ENCODE assay signal across 10 mouse cellular contexts in the genomic region with DNA sequence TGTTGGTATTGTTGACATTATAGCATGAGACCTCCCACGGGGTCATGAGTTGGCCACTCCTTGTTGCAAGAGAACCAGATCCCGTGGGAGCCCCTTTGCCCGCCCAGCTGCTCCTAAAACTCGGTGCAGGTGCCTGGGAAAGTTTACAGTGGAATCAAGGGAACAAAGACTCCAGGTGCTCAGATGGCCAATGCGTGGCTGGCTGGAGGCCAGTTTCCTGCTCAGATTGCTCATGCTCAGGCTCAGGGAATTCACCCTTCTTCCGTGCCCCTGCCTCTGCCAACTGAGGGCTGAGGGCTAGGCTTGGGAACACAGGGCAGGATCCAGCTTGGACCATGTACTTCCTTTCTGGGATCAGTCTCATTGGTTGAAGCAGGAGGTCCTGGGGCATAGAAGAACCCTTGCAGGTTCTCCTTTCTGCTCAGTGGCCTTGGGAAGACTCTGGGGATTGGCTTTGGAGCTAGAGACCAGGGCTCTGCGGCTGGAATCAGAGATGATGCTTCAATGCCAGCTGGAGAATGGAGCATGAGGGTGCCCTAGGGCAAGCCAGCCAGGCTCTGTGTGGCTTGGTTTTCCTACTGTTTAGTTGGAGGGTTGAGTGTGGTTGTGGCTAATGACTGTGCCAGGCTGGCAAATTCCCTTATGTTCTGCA. TPM values are rescaled to one million over a fixed set of nuclear protein-coding genes. Genes with fewer than 3 reads are reported as not detected.
DNase-seq lines count a peak whose midpoint lies in the region; ATAC-seq and TF ChIP-seq lines count a peak whose summit lies in the region.
"Had no signal": no experiment of that assay in that cellular context is flagged by ENCODE, and none has a peak within 500 bp of the region (broad histone marks: within the 10 kb centered on the region; RNA-seq: fewer than 3 reads in every experiment).

No protein-coding gene starts in this region.

- H3K4me2 ChIP-seq in heart, postnatal 0 days (ENCODE audit: low read depth, low read length) = no peak overlapping the region
- H3K4me2 ChIP-seq in kidney, embryonic 15.5 days = peak overlapping the region; percentile 2; the same call in 1 of the 2 replicates

- DNase-seq in heart, postnatal 0 days (ENCODE audit: low spot score) = no peak
- DNase-seq in heart, adult 9 months (ENCODE audit: low spot score in 2 of 2) = no peak
- peak; percentile 53 to 74 for DNase-seq in lung, postnatal 4 days
- no peak for DNase-seq in thymus, postnatal 14 days
- DNase-seq in gastrocnemius, adult 18-20 months (ENCODE audit: low spot score) = no peak
- DNase-seq: cerebellum, postnatal 36 days; right cerebral cortex, postnatal 25 days had no signal

- no peak overlapping the region for H3K9ac ChIP-seq in heart, postnatal 0 days (replicated peaks; ENCODE audit: low read depth, low read length)
- H3K9ac ChIP-seq in kidney, embryonic 15.5 days = no peak overlapping the region

- peak; percentile 27; the same call in 1 of the 2 replicates for ATAC-seq in heart, postnatal 0 days (ENCODE audit: insufficient read depth, low read depth)
- ATAC-seq in kidney, embryonic 15.5 days (replicated peaks; ENCODE audit: low FRiP score) = peak; percentile 48
- ATAC-seq in megakaryocyte, adult 5-6 weeks (ENCODE audit: poor library complexity, severe bottlenecking) = no peak

- H3K4me1 ChIP-seq in heart, postnatal 0 days (ENCODE audit: control insufficient read depth, insufficient read depth) = peaks cover 22% of the 10 kb centered on the region
- H3K4me1 ChIP-seq in brown adipose tissue, adult 24 weeks (ENCODE audit: control insufficient read depth, insufficient read depth, insufficient read length, low read length) = peaks cover 11% of the 10 kb centered on the region
- peaks cover 30% of the 10 kb centered on the region for H3K4me1 ChIP-seq in kidney, embryonic 15.5 days

- H3K27me3 ChIP-seq in heart, postnatal 0 days (ENCODE audit: control insufficient read depth, insufficient read depth, low read length) = no peaks in the 10 kb centered on the region
- no peaks in the 10 kb centered on the region for H3K27me3 ChIP-seq in kidney, embryonic 15.5 days

- no peak overlapping the region for H3K4me3 ChIP-seq in heart, postnatal 0 days (ENCODE audit: low read depth, low read length)
- no peak overlapping the region for H3K4me3 ChIP-seq in brown adipose tissue, adult 24 weeks (ENCODE audit: insufficient read depth, low read depth, low read length)
- no peak overlapping the region for H3K4me3 ChIP-seq in kidney, embryonic 15.5 days (replicated peaks)

- WGBS in heart, postnatal 0 days = 56% methylated on average over 7 of the region's 7 CpGs
- WGBS in kidney, embryonic 15.5 days = 44% methylated on average over 7 of the region's 7 CpGs

- no peaks in the 10 kb centered on the region for H3K9me3 ChIP-seq in heart, postnatal 0 days (replicated peaks; ENCODE audit: control insufficient read depth, low read length)
- no peaks in the 10 kb centered on the region for H3K9me3 ChIP-seq in kidney, embryonic 15.5 days (replicated peaks)

- no peak for TF ChIP-seq EP300 in heart, postnatal 0 days (IDR thresholded peaks at IDR 0.05; ENCODE audit: low read depth)

- no peaks in the 10 kb centered on the region for H3K36me3 ChIP-seq in heart, postnatal 0 days (replicated peaks; ENCODE audit: control insufficient read depth, insufficient read depth, low read length)
- no peaks in the 10 kb centered on the region for H3K36me3 ChIP-seq in kidney, embryonic 15.5 days

- H3K27ac ChIP-seq in heart, postnatal 0 days (ENCODE audit: low read depth) = peak overlapping the region; percentile 90
- H3K27ac ChIP-seq in brown adipose tissue, adult 24 weeks (replicated peaks; ENCODE audit: low read depth, low read length) = peak overlapping the region; percentile 56; the same call in 1 of the 2 replicates
- H3K27ac ChIP-seq in kidney, embryonic 15.5 days = peak overlapping the region; percentile 76

- no peak for TF ChIP-seq CTCF in heart, postnatal 0 days (IDR thresholded peaks at IDR 0.05; ENCODE audit: low read depth)

RNA-seq across cellular contexts. Expression of gene Sema4b, which starts 26.2 kb away (rescaled TPM):
- 17.5 and 24.2 TPM in 2 replicates for total RNA-seq in heart, postnatal 0 days (2014; rRNA removed; ENCODE audit: low replicate concordance)
- polyA plus RNA-seq in heart, postnatal 0 days (2015; fragmentation: Nextera tagmentation; extraction: Ambion mirVana) = 10.5 and 11.7 TPM in 2 replicates
- 13.1 and 15.1 TPM in 2 replicates for polyA plus RNA-seq in brown adipose tissue, adult 24 weeks (2012; ENCODE audit: insufficient read depth, insufficient read length, missing spikeins)
- polyA plus RNA-seq in kidney, embryonic 15.5 days (2015; fragmentation: Nextera tagmentation; extraction: Ambion mirVana) = 17.1 and 21.9 TPM in 2 replicates
- 10.1 and 13.7 TPM in 2 replicates for total RNA-seq in megakaryocyte, adult 5-6 weeks (2015)
- 10.5 and 11.1 TPM in 2 replicates for total RNA-seq in megakaryocyte, adult 5-6 weeks (2017)
- 1 to 10 TPM; 1.2 to 1.7 TPM for total RNA-seq in gastrocnemius, adult 18-20 months (2021)

RNA-seq across cellular contexts. Expression of gene Idh2, which starts 45.2 kb away (rescaled TPM):
- 3,422 and 3,660 TPM in 2 replicates for total RNA-seq in heart, postnatal 0 days (2014; rRNA removed; ENCODE audit: low replicate concordance)
- polyA plus RNA-seq in heart, postnatal 0 days (2015; fragmentation: Nextera tagmentation; extraction: Ambion mirVana) = 2,757 and 2,826 TPM in 2 replicates
- polyA plus RNA-seq in brown adipose tissue, adult 24 weeks (2012; ENCODE audit: insufficient read depth, insufficient read length, missing spikeins) = 310 and 421 TPM in 2 replicates
- 633 and 674 TPM in 2 replicates for polyA plus RNA-seq in kidney, embryonic 15.5 days (2015; fragmentation: Nextera tagmentation; extraction: Ambion mirVana)
- 74.9 and 77.7 TPM in 2 replicates for total RNA-seq in megakaryocyte, adult 5-6 weeks (2015)
- total RNA-seq in megakaryocyte, adult 5-6 weeks (2017) = 85.5 and 90.4 TPM in 2 replicates
- total RNA-seq in gastrocnemius, adult 18-20 months (2021) = 100 to 1,000 TPM; 317 to 516 TPM

Comparison
In these comparisons a context has a peak if more than half of its experiments do, and no peak if none do; other contexts are left out.
1. DNase-seq: peak in lung, postnatal 4 days (2 of 2); none in heart, postnatal 0 days (single experiment), heart, adult 9 months (0 of 2), thymus, postnatal 14 days (single experiment) and gastrocnemius, adult 18-20 months (single experiment).
2. Peak in every context shown above with its lines, with median percentiles within 50 percentile points of each other: H3K27ac ChIP-seq.